Mouse (Mus musculus) lung, postnatal 36 days (tissue): ENCODE measurements around the gene Prr12.

Experiments
- DNase-seq: peaks from one replicate; pipeline ENCODE4 v3.0.0; 2022; ENCODE audit warnings: mixed read lengths

The Prr12 gene

DNA sequence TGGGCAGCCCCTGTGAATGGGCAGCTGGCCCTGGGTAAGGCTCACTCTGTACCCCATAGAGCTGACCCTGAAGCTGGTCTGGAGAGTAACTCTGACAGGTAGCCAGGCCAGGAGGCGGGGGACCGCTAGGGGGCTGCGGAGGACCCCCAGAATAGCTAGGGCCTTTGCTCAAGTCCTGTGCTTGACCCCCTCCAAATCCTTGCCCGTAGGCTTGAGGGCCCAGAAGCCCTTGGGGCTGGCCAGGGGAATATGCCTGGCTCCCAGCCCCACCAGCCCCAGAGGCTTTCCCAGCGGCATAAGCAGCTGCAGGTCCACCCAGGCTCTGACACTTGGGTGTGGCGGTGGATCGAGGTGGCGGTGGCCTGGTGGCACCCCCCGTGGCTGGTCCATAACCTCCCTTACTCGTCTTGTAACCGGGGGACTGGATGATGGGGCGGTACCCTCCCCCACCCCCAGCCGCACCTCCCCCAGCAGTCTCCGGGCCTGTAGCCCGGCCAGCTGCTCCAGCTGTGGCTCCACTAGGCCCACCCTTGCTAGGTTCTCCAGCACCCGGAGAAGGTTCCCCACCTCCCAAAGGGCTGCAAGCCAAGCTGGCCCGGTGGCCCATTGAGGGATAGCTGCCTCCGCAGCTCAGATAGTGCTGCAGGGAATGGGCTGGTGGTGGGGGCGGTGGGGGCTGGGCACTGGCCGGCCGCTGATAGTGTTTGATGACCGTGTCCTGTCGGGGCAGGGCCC is 3.6 kb downstream of the Prr12 start:
- DNase-seq: no peak

DNA sequence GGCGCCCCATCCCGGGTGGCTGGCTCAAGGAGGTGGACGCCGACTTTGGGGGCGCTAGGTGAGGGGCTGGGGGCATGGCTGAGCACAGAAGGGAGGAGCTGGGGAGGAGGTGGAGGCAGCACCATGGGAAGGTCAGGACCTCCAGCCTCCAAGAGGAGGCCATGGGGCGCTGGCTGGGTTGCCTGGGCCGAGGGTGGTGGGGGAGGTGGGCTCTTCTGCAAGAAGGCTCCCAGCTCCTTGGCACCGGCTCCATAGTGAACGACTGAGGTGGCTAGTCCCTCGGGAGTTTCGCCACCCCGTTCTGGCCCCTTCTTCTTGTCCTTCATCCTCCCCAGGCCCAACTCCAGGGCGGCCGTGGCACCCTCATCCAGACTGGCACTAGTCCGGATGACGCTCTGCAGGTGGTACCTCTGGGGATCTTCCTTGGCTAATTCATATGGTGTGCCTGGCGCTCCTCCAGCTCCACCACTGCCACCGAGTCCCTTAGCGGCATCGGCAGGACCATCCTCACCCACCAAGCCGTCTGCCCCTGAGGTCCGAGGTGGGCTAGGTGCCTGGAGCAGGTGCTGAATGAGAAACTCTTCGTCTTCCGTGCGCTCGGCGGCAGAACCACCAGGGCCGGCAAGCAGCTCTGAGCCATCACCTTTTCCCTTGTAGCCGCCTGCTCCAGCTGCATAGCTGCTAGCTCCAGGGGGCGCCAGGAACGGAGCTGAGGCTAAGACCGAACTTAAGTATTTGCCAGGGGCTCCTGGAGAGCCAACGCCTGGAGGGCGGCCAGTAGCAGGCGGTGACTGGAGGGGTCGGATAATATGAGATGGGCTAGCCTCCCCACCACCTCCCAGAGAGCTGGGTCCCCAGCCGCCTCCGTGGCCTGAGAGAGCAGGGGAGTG is 4.4 kb downstream of the Prr12 start:
- DNase-seq: no peak

DNA sequence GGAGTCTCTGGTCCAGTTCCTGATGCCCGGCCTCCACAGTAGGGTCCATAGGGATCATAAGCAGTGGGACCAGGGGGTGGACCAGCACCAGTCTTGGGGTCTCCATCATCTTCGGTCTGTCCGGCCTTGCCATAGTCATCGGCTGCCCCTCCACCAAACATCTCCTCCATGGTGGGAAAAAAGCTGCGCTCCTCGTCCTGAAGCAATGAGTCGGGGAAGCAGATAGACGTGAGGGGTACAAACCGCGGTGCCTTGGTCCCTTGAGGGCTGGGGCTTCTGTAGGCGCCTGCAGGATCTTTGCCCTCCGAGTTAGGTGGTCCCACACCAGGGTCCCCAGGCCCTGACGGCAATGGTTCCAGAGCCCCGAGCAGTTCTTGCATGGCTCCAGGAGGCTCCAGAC is 5.2 kb downstream of the Prr12 start:
- no peak for DNase-seq

DNA sequence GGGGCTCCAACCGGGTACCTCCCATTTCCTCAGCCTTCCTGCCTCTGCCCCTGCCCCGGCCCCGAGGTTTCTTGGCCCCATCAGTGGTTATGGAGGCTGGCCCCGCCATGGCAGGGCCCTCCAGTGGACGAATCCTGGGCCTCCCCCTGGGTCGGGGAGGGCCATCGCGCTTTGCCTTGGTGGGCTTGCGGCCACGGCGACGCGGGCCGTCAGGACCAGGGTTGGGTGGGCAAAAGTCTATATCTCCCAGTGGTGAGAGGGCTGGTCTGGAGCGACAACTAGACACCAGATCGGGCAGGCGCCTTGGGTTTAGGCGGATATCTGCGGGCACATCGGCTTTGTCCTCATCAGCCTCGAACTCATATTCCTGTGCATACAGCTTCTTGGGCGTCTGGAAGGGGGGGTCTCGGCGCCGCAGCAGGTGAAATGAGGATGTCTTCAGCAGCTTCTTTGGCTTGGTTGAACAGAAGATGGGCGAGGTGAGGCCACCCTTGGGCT is 5.8 kb downstream of the Prr12 start:
- no peak for DNase-seq

DNA sequence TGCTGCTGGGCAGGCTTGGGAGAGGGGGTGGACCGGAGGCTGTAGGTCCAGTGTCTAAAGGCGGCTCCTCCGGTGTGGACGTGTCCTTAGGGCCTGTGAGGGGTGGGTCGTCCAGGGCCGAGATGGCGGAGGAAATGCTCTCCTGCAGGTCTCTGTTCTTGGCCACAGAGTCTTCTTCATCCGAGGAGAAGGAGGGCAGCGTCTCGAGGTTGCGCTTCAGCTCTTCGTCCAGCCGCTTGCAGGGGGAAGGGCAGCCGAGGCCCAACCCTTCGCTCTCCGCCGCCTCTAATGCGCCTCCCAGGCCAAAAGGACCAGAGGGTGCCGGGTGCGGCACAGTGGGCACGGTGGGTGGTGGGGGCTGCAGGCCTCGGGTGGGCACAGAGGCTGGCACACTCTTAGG is 6.9 kb downstream of the Prr12 start:
- no peak for DNase-seq

DNA sequence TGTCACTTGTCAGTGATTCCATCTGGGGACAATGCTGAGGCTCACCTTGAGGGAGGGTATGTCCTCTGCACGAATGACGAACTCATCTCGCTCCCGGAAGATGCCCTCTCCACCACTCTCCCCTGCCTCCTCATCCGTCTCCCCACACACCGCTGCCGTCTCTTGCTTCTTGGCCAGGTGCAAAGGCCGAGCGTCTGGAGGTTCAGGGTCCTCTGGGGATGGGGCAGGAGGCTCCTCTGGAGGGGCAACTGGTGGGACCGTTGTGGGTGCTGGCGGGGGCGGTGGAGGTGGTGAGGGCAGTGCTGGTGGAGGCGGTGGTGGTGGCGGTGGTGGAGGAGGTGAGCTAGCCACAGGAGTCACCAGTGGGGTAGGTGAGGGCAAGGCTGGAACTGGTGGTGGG is 9.4 kb downstream of the Prr12 start:
- no peak for DNase-seq

DNA sequence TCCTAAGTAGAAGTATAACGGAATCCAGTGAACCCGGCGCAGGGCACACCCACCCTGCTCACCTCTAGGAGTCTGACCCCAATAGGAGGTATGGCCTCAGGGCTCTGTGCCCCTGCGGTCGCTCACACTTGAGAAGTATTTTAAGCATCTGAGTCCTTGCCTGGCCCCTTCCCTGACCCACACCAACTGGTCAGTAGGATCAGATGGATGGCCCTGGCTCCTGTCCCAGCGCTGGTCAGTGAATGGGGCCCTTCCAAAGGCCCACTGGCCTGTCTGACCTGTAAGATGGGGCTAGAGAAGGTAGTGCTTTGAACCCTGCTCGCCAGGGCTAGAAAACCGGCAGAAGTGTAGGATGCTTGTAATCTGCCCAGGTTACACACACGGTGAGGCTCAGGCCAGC is 11.8 kb downstream of the Prr12 start:
- no peak for DNase-seq

DNA sequence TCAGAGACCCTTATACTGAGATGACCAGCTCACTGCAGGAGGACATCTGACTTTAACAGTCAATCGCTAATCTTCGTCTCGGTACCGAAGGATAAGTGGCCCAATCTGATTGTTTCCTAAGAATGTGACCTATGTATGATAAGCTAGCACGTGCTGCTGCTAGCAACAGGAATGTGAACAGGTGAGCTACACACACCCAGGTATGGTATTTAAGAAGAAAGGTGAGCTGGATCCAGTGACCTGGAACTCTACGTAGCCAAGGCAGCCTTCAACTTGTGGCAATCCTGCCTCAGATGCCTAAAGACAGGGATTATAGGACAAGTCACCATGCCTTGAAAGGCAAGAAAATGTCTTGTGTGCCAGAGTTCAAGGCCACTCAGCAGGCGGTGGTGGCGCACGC is 14.3 kb downstream of the Prr12 start:
- no peak for DNase-seq

DNA sequence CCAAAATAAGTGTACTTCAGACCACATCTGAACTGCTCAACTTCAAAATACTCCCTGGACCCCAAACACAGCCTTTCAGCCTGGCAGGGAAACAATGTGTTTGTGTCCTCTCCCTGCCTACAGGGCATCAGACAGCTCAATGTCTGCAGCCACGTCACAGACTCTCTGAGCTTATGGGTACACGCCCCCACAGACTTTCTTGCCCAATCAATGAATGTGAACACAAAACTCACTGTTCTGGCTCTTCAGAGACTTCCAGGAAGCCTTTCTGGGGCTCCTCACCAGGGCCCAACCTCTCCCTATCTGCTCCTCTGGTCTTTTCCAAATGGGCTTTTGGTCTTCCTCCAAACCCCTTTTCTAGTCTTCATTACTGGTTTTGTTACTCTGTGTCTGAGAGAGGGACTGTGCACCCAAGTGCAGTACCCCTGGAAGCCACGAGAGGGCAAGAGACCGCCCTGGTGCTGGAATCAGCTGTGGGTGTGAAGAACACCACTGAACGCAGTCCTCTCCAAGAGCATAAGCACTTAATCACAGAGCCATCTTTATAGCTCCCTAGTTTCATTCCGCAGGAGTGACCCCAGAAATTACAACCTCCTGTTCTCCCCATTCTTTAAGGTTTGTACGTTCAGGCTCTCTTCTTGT is 14.8 kb downstream of the Prr12 start:
- peak; percentile 76 for DNase-seq

DNA sequence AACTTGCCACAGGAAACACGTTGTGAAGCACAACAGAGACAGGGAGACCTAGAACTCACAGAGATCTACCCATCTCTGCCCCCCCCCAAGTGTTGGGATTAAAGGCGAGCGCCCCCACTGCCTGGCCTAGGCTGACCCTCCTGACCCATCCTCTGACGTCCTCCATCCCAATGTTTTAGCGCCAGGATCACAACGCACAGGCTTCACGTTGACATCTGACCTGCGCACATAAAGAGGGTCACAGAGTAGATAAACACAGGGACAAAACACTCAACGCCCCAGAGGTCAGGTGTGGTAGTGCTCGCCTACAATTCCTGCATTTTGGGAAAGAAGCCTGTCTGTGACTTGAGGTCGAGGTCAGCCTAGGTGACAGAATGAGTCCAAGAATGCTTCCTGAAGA is 16.0 kb downstream of the Prr12 start:
- no peak for DNase-seq

DNA sequence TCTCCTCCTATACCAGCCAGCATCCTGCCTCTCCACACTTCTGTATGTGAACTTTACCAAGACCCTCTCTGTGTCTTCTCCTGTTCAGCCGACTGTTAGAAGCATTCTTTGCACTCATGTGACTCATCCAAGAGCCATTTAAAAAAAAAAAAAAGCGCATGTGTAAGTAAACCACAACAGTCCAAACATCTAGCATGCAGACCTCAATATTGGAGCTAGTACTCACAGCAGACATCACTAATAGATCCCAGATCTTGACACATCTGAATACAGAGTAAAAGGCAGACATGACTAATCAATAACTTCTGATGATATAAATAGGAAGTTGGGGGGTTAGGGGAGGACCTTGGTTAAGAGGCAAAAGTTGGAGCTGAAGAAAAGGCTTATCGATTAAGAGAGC is 17.1 kb downstream of the Prr12 start:
- no peak for DNase-seq

DNA sequence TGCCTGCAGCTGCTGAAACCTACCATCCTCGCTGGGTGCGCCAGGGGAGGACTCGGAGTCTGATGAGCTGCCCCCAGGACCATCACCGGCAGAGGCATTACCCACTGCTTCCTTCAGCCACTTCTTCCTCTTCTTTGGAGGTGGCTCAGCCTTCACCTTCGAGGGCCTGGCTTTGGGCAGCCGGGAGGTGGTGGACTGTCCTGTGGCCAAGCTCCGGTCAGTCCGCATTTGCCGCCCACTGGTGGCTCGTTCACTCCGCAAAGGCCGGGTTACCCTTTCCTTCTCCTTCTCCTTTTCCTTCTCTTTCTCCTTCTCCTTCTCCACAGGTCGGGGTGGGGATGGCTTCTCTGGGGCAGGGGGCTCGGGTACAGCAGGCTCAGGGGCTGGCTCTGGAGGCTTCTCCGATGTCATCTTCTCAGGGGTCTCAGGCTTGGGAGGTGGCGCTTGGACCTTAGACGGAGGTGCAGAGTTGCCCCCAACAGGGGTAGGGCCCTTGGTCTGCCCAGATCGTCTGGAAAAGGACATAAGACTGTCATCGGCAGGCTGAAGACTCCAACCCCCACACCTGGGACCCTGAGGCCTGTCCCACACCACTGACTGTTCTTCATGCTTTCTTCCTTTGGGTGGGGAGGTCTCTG is 18.8 kb downstream of the Prr12 start:
- no peak for DNase-seq

DNA sequence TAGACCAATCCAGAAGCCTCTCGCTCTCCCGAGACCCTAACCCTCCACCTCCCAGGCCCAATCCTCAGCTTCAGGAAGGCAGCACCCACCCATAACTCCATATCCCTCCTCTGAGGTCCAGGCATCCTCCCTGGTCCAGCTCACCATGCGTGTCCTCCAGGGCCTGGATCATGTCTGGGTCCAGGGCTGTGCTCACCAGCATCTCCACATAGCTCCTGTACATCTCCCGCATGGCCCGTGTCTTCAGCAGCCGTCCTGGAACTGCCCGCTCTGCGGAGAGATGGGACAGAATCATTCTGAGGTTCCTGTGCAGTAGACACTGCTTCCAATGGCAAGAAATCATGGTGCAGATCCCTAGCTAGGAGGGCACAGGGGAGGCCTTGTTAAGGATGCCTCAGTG is 21.8 kb downstream of the Prr12 start:
- DNase-seq: no peak

DNA sequence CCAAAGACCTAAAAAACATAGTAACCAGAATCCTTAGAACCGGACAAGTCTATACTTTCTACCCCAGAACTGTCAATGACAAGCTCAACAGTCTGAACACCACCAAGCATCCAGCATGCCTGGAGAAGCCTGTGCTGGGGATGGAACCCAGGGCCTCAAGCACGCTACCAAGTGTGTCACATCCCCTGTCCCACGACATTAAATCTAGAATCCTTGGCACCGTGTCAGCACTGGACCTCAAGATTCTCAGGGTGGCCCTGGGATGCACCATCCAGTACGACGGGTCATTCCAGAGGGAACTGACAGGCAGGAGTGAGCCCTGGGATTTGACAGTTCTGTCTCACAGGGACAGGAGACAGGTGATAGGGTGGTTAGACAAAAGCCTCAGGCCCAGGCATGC is 22.7 kb downstream of the Prr12 start:
- DNase-seq: no peak

DNA sequence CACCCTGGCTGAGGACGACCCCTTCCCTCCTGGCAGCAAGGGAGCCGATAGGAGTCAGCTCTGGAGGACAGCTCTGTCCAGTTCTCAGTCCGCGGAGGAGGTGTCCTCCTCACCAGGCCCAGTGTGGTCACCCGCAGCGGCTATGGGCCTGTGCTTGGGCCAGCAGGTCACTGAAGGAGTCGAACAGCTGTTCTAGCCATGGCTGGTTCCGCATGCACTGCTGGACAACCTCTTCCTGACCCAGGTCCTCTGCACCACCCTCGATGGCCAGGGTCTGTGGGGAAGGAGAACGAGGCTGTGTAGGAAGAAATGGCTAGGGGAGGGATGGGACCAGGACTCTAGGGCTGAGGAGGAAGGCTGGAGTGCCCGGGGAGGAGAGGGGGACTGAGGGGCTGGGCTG is 24.3 kb downstream of the Prr12 start:
- no peak for DNase-seq

DNA sequence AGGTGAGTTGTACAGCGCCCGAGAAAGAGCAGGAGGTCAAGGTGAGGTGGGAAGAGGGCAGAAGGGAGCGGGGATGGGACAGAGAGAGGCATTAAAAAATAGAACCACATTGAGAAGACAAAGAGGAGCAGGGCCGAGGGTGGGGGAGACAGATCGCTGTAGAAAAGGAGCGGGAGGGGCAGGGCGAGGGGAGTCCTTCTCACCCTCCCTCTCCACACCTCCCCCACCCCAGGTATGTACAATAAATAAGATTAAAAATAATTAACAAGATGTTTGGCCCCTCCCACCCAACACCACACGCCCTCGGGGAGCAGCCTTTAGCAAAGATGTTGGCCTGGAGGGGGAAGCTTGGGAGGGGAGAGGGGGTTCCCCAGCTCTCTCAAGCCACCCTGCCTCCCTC is 24.9 kb downstream of the Prr12 start:
- no peak for DNase-seq

DNA sequence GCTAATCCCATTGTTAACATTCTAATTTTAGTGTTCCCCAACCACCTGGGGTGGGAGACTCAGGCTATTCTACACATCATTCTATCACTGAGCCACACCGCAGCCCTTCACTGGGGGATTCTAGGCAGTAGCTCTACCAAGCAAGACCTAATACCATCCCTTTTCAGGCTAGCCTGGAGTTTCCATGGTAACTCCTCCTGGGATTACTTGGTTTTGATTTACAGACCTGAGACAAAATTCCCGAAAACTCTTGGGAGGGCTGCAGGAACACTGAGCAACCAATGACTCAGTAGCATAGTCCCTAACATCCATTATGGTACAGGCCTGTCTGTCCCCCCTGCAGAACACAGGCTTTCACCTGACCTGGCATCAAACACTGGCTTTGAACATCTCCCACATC is 26.4 kb downstream of the Prr12 start:
- no peak for DNase-seq

DNA sequence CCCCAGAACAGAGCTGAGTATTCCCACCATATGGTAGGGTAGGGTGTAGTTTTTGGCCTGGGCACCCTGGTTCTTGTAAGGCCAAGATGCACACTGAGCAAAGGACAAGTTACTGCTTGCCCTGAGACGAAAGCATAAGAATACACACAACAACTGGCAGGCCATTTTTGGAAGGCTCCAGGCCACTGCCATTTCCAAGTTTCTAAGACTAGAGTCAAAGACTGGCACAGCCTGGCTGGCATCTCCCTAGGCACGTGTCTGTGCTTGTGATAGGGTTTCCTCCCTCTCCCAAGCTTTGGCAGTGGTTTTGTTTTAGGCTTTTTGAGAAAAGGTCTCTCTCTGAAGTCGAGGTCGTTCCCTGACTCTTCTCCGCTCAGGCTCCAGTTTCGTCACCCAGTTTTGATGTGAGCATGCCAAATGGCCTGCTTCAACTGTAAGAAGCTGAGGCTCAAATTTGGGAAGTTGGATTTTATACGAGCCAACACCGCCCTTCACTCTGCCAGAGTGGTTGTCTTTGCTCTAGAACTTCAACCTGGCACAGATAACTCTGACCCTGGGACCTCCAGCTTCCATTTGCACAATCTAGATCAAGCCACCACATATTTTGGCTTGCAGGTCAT is 27.0 kb downstream of the Prr12 start:
- DNase-seq: no peak

DNA sequence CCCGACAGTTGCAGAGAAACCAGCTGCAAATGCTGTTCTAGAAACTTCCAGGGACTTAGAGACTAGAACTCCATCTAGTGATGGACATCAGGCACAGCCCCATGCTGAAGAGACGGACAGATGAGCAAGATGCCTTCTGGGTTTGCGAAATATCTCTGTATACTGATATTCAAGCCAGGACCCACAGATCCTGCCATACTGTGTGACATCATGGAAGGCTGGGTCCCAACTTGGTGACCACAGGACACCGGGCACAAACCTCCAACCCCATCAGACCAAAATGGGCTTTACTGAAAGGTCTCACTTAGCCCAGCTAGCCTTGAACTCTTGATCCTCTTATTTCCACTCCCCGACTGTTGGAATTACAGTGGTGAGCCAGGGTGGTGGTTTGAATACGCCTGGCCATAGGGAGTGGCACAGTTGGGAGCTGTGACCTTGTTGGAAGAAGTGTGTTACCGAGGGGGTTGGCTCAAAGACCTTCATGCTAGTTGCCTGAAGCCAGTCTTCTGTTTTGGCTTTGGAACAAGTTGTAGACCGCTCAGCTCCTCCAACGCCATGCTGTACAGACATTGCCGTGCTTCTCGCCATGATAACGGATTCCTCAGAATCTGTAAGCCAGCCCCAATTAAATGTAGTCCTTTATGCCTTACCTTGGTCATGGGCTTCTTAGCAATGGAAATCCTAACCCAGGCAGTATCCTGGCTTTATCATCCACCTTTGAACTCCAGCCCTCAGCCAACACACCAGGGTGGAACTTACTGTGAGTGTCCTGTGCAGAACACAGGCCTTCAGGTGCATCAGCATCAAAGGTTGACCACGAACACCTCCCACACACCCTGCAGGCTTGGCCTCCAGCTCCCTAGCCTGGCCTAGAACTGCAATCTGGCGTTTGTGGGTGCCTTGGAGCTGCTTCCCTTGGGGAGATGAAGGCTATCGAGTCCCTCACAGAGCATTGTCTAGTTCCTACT is 28.1 kb downstream of the Prr12 start:
- DNase-seq: no peak

DNA sequence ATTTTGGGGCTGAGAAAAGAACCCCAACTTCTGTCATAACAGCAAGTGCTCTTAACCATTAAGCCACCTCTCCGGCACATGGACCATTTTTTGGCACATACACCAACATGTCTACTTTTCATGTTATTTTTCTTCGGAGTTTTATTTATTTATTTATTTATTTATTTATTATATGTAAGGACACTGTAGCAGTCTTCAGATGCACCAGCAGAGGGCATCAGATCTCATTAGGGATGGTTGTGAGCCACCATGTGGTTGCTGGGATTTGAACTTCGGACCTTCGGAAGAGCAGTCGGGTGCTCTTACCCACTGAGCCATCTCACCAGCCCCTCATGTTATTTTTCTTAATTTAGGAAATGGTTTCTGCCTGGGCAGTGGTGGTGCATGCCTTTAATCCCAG is 29.0 kb downstream of the Prr12 start:
- peak; percentile 51 for DNase-seq

DNA sequence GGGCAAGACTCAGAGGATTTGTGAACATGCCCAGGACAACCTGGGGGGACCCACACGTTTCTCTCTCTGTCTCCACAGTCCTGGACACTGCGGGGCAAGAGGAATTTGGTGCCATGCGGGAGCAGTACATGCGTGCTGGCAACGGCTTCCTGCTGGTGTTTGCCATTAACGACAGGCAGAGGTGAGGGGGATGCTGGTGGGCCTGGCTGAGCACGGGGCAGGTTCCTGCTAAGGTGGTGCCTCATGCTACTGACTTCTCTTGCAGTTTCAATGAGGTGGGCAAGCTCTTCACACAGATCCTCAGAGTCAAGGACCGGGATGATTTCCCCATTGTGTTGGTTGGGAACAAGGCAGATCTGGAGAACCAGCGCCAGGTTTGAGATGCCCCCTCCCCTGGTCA is 32.5 kb downstream of the Prr12 start:
- no peak for DNase-seq
